In the genomic region with DNA sequence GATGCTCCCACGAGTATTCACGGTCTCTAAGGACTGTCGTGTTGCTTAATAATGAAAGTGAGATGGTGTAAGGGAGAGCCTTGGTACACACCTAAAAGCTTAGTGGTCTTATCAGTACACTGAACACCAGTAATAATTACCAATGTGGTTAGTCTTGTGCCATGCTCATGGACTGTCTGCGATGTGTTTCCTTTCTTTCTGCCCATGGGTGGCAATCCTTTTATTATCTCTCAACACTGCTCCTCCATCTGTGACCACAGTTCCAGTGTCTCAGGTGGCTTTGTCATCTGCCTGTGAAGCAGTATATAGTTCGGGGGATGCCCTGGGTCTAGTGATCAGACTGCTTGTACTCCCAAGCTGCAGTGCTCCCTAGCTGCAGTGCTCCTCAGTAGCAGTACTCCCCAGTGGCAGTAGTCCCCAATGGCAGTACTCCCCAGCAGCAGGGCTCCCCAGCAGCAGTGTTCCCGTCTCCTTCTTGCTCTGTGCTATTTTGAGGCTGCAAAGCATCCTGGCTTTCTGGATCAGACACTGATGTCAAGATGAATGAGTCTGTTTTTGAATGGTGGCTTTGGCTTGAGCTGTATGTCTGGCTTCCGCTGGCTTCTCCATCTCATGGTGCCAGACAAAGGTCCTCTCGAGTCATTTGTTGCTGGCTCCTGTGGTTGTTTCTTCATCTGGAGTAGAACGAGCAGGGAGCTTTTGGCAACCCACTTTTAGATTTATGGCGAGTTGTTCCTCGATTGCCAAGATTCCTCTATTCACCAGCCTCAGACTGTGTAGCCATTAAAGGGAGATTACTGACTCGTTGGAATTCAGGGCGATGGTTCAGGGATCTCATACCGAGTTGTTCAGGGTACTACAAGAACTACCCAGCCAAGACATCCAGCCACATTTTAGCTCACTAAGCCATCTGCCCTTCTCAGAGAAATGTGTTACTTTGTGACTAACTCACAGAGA, we compare ENCODE assay signal across 11 mouse cellular contexts.
DNase-seq lines count a peak whose midpoint lies in the region; ATAC-seq and TF ChIP-seq lines count a peak whose summit lies in the region.
"Had no signal": no experiment of that assay in that cellular context is flagged by ENCODE, and none has a peak within 500 bp of the region (broad histone marks: within the 10 kb centered on the region; RNA-seq: fewer than 3 reads in every experiment).

No protein-coding gene starts in this region.

- H3K4me1 ChIP-seq in forebrain, embryonic 15.5 days = peaks cover 27% of the 10 kb centered on the region
- no peaks in the 10 kb centered on the region for H3K4me1 ChIP-seq in forebrain, embryonic 10.5 days
- H3K4me1 ChIP-seq in lung, embryonic 14.5 days (ENCODE audit: insufficient read depth) = peaks cover 6% of the 10 kb centered on the region
- no peaks in the 10 kb centered on the region for H3K4me1 ChIP-seq in lung, adult 2 months (ENCODE audit: control insufficient read depth, insufficient read depth, low read length)
- H3K4me1 ChIP-seq in forebrain, postnatal 0 days (ENCODE audit: insufficient read depth) = no peaks in the 10 kb centered on the region; the same call in 1 of the 2 replicates
- H3K4me1 ChIP-seq: liver, embryonic 13.5 days had no signal

- no peak overlapping the region for H3K4me2 ChIP-seq in forebrain, embryonic 15.5 days (replicated peaks)
- H3K4me2 ChIP-seq in lung, embryonic 14.5 days = no peak overlapping the region
- H3K4me2 ChIP-seq in forebrain, postnatal 0 days (ENCODE audit: low read depth) = no peak overlapping the region
- H3K4me2 ChIP-seq: liver, embryonic 13.5 days had no signal

- H3K36me3 ChIP-seq in forebrain, embryonic 15.5 days = no peaks in the 10 kb centered on the region
- H3K36me3 ChIP-seq in forebrain, embryonic 10.5 days (replicated peaks) = no peaks in the 10 kb centered on the region
- no peaks in the 10 kb centered on the region for H3K36me3 ChIP-seq in lung, embryonic 14.5 days (ENCODE audit: insufficient read depth)
- H3K36me3 ChIP-seq in forebrain, postnatal 0 days (ENCODE audit: insufficient read depth) = no peaks in the 10 kb centered on the region
- H3K36me3 ChIP-seq: liver, embryonic 13.5 days had no signal

- H3K27ac ChIP-seq in forebrain, embryonic 15.5 days (replicated peaks) = peak overlapping the region; percentile 53
- H3K27ac ChIP-seq in forebrain, embryonic 10.5 days = no peak overlapping the region
- no peak overlapping the region for H3K27ac ChIP-seq in lung, embryonic 14.5 days (ENCODE audit: low read depth)
- H3K27ac ChIP-seq in forebrain, postnatal 0 days (ENCODE audit: low read depth, low read length) = peak overlapping the region; percentile 45; the same call in 1 of the 2 replicates
- H3K27ac ChIP-seq: liver, embryonic 13.5 days had no signal

- WGBS in forebrain, embryonic 15.5 days = 61% methylated on average over 14 of the region's 14 CpGs
- WGBS in forebrain, embryonic 10.5 days = 90% methylated on average over 14 of the region's 14 CpGs
- WGBS in lung, embryonic 14.5 days = 62% methylated on average over 14 of the region's 14 CpGs
- 74% methylated on average over 14 of the region's 14 CpGs for WGBS in lung, adult 2 months
- 49% methylated on average over 14 of the region's 14 CpGs for WGBS in forebrain, postnatal 0 days

- peak; percentile 79 for ATAC-seq in forebrain, embryonic 15.5 days (replicated peaks)
- ATAC-seq in lung, embryonic 14.5 days (ENCODE audit: insufficient read depth) = no peak
- peak; percentile 81 for ATAC-seq in forebrain, postnatal 0 days
- peak; percentile 73 for ATAC-seq in megakaryocyte progenitor cell, adult 5-6 weeks (replicated peaks; ENCODE audit: poor library complexity)

- H3K9me3 ChIP-seq in forebrain, embryonic 15.5 days = no peaks in the 10 kb centered on the region
- H3K9me3 ChIP-seq in forebrain, embryonic 10.5 days = no peaks in the 10 kb centered on the region
- no peaks in the 10 kb centered on the region for H3K9me3 ChIP-seq in lung, embryonic 14.5 days (ENCODE audit: low read depth, low read length)
- H3K9me3 ChIP-seq in forebrain, postnatal 0 days (ENCODE audit: low read length) = no peaks in the 10 kb centered on the region
- H3K9me3 ChIP-seq: liver, embryonic 13.5 days had no signal

- TF ChIP-seq CTCF in lung, embryonic 14.5 days (IDR thresholded peaks at IDR 0.05; ENCODE audit: low read depth) = no peak
- no peak for TF ChIP-seq CTCF in lung, adult 2 months (IDR thresholded peaks at IDR 0.05; ENCODE audit: insufficient read depth, low read length)
- 0 out of 2 replicates have a peak, but pooled peaks have one; percentile 21 for TF ChIP-seq CTCF in forebrain, postnatal 0 days (IDR thresholded peaks at IDR 0.05; ENCODE audit: low read depth)

- H3K27me3 ChIP-seq in forebrain, embryonic 15.5 days = no peaks in the 10 kb centered on the region
- no peaks in the 10 kb centered on the region for H3K27me3 ChIP-seq in forebrain, embryonic 10.5 days (ENCODE audit: poor library complexity, severe bottlenecking)
- H3K27me3 ChIP-seq in lung, embryonic 14.5 days (ENCODE audit: insufficient read depth, low read length) = no peaks in the 10 kb centered on the region
- no peaks in the 10 kb centered on the region for H3K27me3 ChIP-seq in forebrain, postnatal 0 days (ENCODE audit: insufficient read depth, low read length)
- H3K27me3 ChIP-seq: liver, embryonic 13.5 days had no signal

- no peak overlapping the region for H3K4me3 ChIP-seq in forebrain, embryonic 15.5 days
- H3K4me3 ChIP-seq in forebrain, embryonic 10.5 days = no peak overlapping the region
- H3K4me3 ChIP-seq in lung, embryonic 14.5 days (ENCODE audit: low read depth, low read length) = no peak overlapping the region
- H3K4me3 ChIP-seq in lung, adult 2 months (replicated peaks; ENCODE audit: extremely low read depth, low read depth, low read length) = no peak overlapping the region
- H3K4me3 ChIP-seq in forebrain, postnatal 0 days (ENCODE audit: low read depth, low read length) = no peak overlapping the region
- H3K4me3 ChIP-seq: liver, embryonic 13.5 days had no signal

- no peak for TF ChIP-seq POLR2A in lung, adult 2 months (IDR thresholded peaks at IDR 0.05; ENCODE audit: borderline replicate concordance, extremely low read depth, low read depth, low read length)

- no peak overlapping the region for H3K9ac ChIP-seq in forebrain, embryonic 15.5 days (replicated peaks)
- no peak overlapping the region for H3K9ac ChIP-seq in lung, embryonic 14.5 days
- H3K9ac ChIP-seq in forebrain, postnatal 0 days = no peak overlapping the region
- H3K9ac ChIP-seq: liver, embryonic 13.5 days had no signal

- no peak for DNase-seq in forebrain, embryonic 10.5 days (ENCODE audit: extremely low spot score, low spot score)
- peak; percentile 72 for DNase-seq in lung, embryonic 14.5 days
- no peak for DNase-seq in lung, adult 2 months
- peak; percentile 72 for DNase-seq in forebrain, postnatal 0 days
- DNase-seq in embryo, embryonic 10 days (ENCODE audit: low spot score) = no peak
- DNase-seq in heart, postnatal 4 days = no peak
- DNase-seq: cerebellum, adult 8-10 months; liver, embryonic 13.5 days; thymus, postnatal 14 days had no signal

Comparison
In these comparisons a context has a peak if more than half of its experiments do, and no peak if none do; other contexts are left out.
1. H3K27ac ChIP-seq: peak in forebrain, embryonic 15.5 days (single experiment) and forebrain, postnatal 0 days (single experiment); none in forebrain, embryonic 10.5 days (single experiment) and lung, embryonic 14.5 days (single experiment).
2. DNase-seq: peak in lung, embryonic 14.5 days (single experiment) and forebrain, postnatal 0 days (single experiment); none in forebrain, embryonic 10.5 days (single experiment), lung, adult 2 months (single experiment), embryo, embryonic 10 days (single experiment) and heart, postnatal 4 days (single experiment).